Mouse (Mus musculus): Measurements from ENCODE around the gene Flvcr1. TPM values are rescaled to one million over a fixed set of nuclear protein-coding genes. Genes with fewer than 3 reads are reported as not detected.

Flvcr1 gene
- 6.8 and 8.5 TPM in 2 replicates for polyA plus RNA-seq (2014; fragmentation: Nextera tagmentation; extraction: Ambion mirVana)

DNA sequence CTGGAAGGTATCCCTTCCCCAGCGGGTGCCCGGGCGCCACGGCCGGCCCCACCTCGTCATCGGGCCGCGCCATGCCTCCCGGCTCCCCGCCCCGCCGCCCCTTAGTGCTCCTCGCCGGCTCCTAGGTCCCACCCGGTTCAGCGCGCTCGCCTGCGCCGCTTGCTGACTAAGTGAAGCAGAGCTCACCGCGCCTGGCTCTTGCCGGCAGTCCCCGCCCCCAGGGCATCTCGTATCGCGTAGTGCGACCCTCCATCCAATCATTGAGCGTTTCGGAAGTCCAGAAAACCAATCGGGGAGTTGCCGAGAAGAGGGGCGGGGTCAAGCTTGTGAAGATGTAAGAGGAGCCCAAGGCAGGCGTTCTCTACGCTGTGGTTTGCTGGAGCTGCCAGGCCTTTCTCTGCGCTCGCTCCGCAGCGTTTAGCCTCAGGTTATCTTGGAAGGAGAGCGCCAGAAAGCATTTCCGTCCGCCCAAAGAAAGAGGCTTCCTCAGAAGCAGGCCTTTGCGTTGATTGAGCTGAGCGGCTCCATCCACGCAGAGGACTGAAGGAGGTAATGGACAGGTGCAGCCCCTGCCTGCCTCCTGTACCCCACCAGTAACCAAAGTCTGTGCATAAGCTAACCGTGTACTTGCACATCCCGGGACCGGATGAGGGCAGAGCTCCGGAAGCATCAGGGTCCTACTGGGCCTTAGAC lies at the start of gene Flvcr1:
TSS of gene Flvcr1 (minus strand) at position 138 of the 693 bp plus-strand sequence.
- Histone ChIP-seq H3K4me2 (replicated peaks; ENCODE audit: low read depth, low read length) (peak within 1 kb of the TSS; percentile 96), H3K9ac (ENCODE audit: low read depth, low read length) (peak within 1 kb of the TSS; percentile 82), H3K27ac (ENCODE audit: low read depth, low read length) (peak within 1 kb of the TSS; percentile 52), H3K9me3 (ENCODE audit: control insufficient read depth, low read length) (no peaks in the 10 kb centered on the region), H3K27me3 (ENCODE audit: control insufficient read depth, insufficient read depth, low read length) (0 out of 2 replicates have a peak, but pooled peaks cover 3% of the 10 kb centered on the region), H3K4me3 (ENCODE audit: low read length) (peak within 1 kb of the TSS; percentile 80), H3K36me3 (ENCODE audit: control insufficient read depth, insufficient read depth, low read length) (no peaks in the 10 kb centered on the region), H3K4me1 (ENCODE audit: control insufficient read depth, insufficient read depth, low read length) (peaks cover 14% of the 10 kb centered on the region; the same call in 1 of the 2 replicates)
- under 1% methylated on average over 50 of the region's 50 CpGs for WGBS
- ATAC-seq (ENCODE audit: low FRiP score, low TSS enrichment) = peak; percentile 100

- Histone ChIP-seq H3K9me3 (ENCODE audit: control insufficient read depth, low read length) (no peaks in the 10 kb centered on the region), H3K27me3 (ENCODE audit: control insufficient read depth, insufficient read depth, low read length) (no peaks in the 10 kb centered on the region), H3K27ac (ENCODE audit: low read depth, low read length) (no peak overlapping the region), H3K4me3 (ENCODE audit: low read length) (no peak overlapping the region), H3K9ac (ENCODE audit: low read depth, low read length) (no peak overlapping the region), H3K4me2 (replicated peaks; ENCODE audit: low read depth, low read length) (no peak overlapping the region), H3K4me1 (ENCODE audit: control insufficient read depth, insufficient read depth, low read length) (0 out of 2 replicates have a peak, but pooled peaks cover 4% of the 10 kb centered on the region), H3K36me3 (ENCODE audit: control insufficient read depth, insufficient read depth, low read length) (peaks cover 71% of the 10 kb centered on the region)
- 0 out of 2 replicates have a peak, but pooled peaks have one; percentile 38 for ATAC-seq (ENCODE audit: low FRiP score, low TSS enrichment)
- WGBS = 54% methylated on average over 10 of the region's 10 CpGs
Measured at GRCm38 (mm10) chr1:191075199-191075883, 49.4 kb upstream of the Flvcr1 start.

- Histone ChIP-seq H3K9ac (ENCODE audit: low read depth, low read length) (no peak overlapping the region), H3K27me3 (ENCODE audit: control insufficient read depth, insufficient read depth, low read length) (no peaks in the 10 kb centered on the region), H3K4me1 (ENCODE audit: control insufficient read depth, insufficient read depth, low read length) (0 out of 2 replicates have a peak, but pooled peaks cover 4% of the 10 kb centered on the region), H3K4me2 (replicated peaks; ENCODE audit: low read depth, low read length) (no peak overlapping the region), H3K36me3 (ENCODE audit: control insufficient read depth, insufficient read depth, low read length) (peaks cover 78% of the 10 kb centered on the region), H3K9me3 (ENCODE audit: control insufficient read depth, low read length) (no peaks in the 10 kb centered on the region), H3K27ac (ENCODE audit: low read depth, low read length) (no peak overlapping the region), H3K4me3 (ENCODE audit: low read length) (no peak overlapping the region)
- ATAC-seq (ENCODE audit: low FRiP score, low TSS enrichment) = no peak
- 71% methylated on average over 4 of the region's 4 CpGs for WGBS
Measured at GRCm38 (mm10) chr1:191073486-191073885, 47.5 kb upstream of the Flvcr1 start.

DNA sequence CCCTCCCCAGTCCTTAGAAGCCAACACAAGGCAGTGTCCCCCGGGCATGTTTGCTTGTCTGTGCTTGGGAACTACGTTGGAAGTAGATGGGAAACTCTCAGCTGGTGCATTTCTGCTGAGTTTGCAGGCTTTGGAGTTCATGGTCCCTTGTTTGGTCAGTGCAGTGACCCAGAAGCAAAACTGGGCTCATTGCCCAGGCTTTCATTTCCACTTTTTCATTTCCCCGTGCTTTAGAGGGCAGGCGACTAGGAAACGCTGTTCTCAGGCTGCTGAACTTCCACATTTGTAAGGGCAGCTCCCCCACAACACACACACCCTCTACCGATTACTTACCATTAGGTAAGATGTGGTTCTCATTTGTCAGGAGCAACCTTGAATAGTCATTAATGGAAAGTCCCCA lies 47.0 kb upstream of the Flvcr1 start:
- Histone ChIP-seq H3K4me2 (replicated peaks; ENCODE audit: low read depth, low read length) (no peak overlapping the region), H3K9ac (ENCODE audit: low read depth, low read length) (no peak overlapping the region), H3K27ac (ENCODE audit: low read depth, low read length) (no peak overlapping the region), H3K4me1 (ENCODE audit: control insufficient read depth, insufficient read depth, low read length) (0 out of 2 replicates have a peak, but pooled peaks cover 4% of the 10 kb centered on the region), H3K4me3 (ENCODE audit: low read length) (no peak overlapping the region), H3K27me3 (ENCODE audit: control insufficient read depth, insufficient read depth, low read length) (no peaks in the 10 kb centered on the region), H3K36me3 (ENCODE audit: control insufficient read depth, insufficient read depth, low read length) (peaks cover 78% of the 10 kb centered on the region), H3K9me3 (ENCODE audit: control insufficient read depth, low read length) (no peaks in the 10 kb centered on the region)
- 44% methylated on average over 6 of the region's 6 CpGs for WGBS
- ATAC-seq (ENCODE audit: low FRiP score, low TSS enrichment) = no peak

- H3K9me3 ChIP-seq (ENCODE audit: control insufficient read depth, low read length) = no peaks in the 10 kb centered on the region
- H3K4me3 ChIP-seq (ENCODE audit: low read length) = no peak overlapping the region
- no peak overlapping the region for H3K4me2 ChIP-seq (replicated peaks; ENCODE audit: low read depth, low read length)
- H3K4me1 ChIP-seq (ENCODE audit: control insufficient read depth, insufficient read depth, low read length) = 0 out of 2 replicates have a peak, but pooled peaks cover 4% of the 10 kb centered on the region
- H3K36me3 ChIP-seq (ENCODE audit: control insufficient read depth, insufficient read depth, low read length) = peaks cover 78% of the 10 kb centered on the region
- ATAC-seq (ENCODE audit: low FRiP score, low TSS enrichment) = no peak
- H3K27ac ChIP-seq (ENCODE audit: low read depth, low read length) = no peak overlapping the region
- H3K27me3 ChIP-seq (ENCODE audit: control insufficient read depth, insufficient read depth, low read length) = no peaks in the 10 kb centered on the region
- H3K9ac ChIP-seq (ENCODE audit: low read depth, low read length) = no peak overlapping the region
- 92% methylated on average over 16 of the region's 16 CpGs for WGBS
Measured at GRCm38 (mm10) chr1:191072329-191072913, 46.5 kb upstream of the Flvcr1 start.

- Histone ChIP-seq H3K9me3 (ENCODE audit: control insufficient read depth, low read length) (no peaks in the 10 kb centered on the region), H3K9ac (ENCODE audit: low read depth, low read length) (no peak overlapping the region), H3K27ac (ENCODE audit: low read depth, low read length) (no peak overlapping the region), H3K27me3 (ENCODE audit: control insufficient read depth, insufficient read depth, low read length) (no peaks in the 10 kb centered on the region), H3K4me2 (replicated peaks; ENCODE audit: low read depth, low read length) (no peak overlapping the region), H3K36me3 (ENCODE audit: control insufficient read depth, insufficient read depth, low read length) (peaks cover 73% of the 10 kb centered on the region), H3K4me1 (ENCODE audit: control insufficient read depth, insufficient read depth, low read length) (0 out of 2 replicates have a peak, but pooled peaks cover 4% of the 10 kb centered on the region), H3K4me3 (ENCODE audit: low read length) (no peak overlapping the region)
- WGBS = 85% methylated on average over 6 of the region's 6 CpGs
- ATAC-seq (ENCODE audit: low FRiP score, low TSS enrichment) = no peak
Measured at GRCm38 (mm10) chr1:191071613-191072012, 45.7 kb upstream of the Flvcr1 start.

DNA sequence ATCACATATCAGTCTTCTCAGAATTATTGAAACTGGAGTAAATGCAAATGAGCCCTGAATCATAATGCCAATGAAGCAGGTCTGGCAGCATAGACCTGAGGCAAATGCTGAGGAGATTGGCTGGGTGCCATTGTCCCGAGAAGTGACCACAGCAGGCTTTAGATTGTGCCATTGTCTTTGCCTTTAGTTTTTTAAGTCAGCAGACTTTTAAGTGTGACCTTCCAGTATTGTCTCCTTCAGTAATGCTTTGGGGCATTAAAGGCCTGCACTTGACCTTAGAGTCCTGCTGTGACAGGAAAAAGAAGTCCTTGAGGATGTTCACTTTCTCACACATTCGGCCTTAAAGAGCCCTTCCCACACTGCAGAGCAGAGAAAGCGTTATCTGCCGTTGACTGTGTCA lies 44.3 kb upstream of the Flvcr1 start:
- Histone ChIP-seq H3K9me3 (ENCODE audit: control insufficient read depth, low read length) (no peaks in the 10 kb centered on the region), H3K4me3 (ENCODE audit: low read length) (no peak overlapping the region), H3K27me3 (ENCODE audit: control insufficient read depth, insufficient read depth, low read length) (no peaks in the 10 kb centered on the region), H3K4me1 (ENCODE audit: control insufficient read depth, insufficient read depth, low read length) (0 out of 2 replicates have a peak, but pooled peaks cover 4% of the 10 kb centered on the region), H3K27ac (ENCODE audit: low read depth, low read length) (no peak overlapping the region), H3K4me2 (replicated peaks; ENCODE audit: low read depth, low read length) (no peak overlapping the region), H3K9ac (ENCODE audit: low read depth, low read length) (no peak overlapping the region), H3K36me3 (ENCODE audit: control insufficient read depth, insufficient read depth, low read length) (peaks cover 83% of the 10 kb centered on the region)
- no peak for ATAC-seq (ENCODE audit: low FRiP score, low TSS enrichment)
- WGBS = 92% methylated on average over 4 of the region's 4 CpGs

DNA sequence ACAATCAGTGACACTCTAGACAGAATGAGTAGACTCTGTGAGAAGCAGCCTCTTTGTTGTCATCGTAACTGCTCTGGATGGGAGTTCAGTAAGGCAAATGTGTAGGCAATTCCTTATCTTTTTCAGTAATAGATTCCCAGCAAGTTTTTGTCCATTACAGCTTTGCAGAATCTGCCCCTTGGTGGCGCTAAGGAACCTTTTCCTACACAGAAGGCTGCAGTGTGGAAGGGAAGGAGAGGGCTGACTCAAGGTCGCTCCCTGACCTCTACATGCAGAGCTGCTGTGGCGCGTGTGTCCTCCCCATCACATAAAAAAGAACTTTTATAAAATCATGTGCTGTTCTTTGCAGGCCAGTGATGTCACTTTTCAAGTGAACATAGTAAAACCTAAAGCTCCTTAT lies 42.4 kb upstream of the Flvcr1 start:
- no peak for ATAC-seq (ENCODE audit: low FRiP score, low TSS enrichment)

More for the DNA sequence above, 42.4 kb upstream of the Flvcr1 start:
- Histone ChIP-seq H3K9me3 (ENCODE audit: control insufficient read depth, low read length) (no peaks in the 10 kb centered on the region), H3K4me1 (ENCODE audit: control insufficient read depth, insufficient read depth, low read length) (peaks cover 11% of the 10 kb centered on the region), H3K4me2 (replicated peaks; ENCODE audit: low read depth, low read length) (no peak overlapping the region), H3K27ac (ENCODE audit: low read depth, low read length) (no peak overlapping the region), H3K4me3 (ENCODE audit: low read length) (no peak overlapping the region), H3K27me3 (ENCODE audit: control insufficient read depth, insufficient read depth, low read length) (no peaks in the 10 kb centered on the region), H3K9ac (ENCODE audit: low read depth, low read length) (no peak overlapping the region), H3K36me3 (ENCODE audit: control insufficient read depth, insufficient read depth, low read length) (peaks cover 76% of the 10 kb centered on the region)
- 83% methylated on average over 5 of the region's 5 CpGs for WGBS
